Mouse (Mus musculus) embryonic fibroblast, embryonic 13.5 days (primary cell): ENCODE data around the gene Usp7.

ENCODE experiments used
- CTCF ChIP-seq: IDR thresholded peaks from 2 replicates; pipeline ENCODE4 v1.5.1; 2011; ENCODE audit warnings: mild to moderate bottlenecking, control low read depth, low read length, moderate library complexity, borderline replicate concordance; ENCODE audit not compliant: insufficient read depth
- POLR2A ChIP-seq: IDR thresholded peaks from 2 replicates; pipeline ENCODE4 v1.6.1; 2011; ENCODE audit warnings: low read depth, mild to moderate bottlenecking, control low read depth, low read length, moderate library complexity

DNA sequence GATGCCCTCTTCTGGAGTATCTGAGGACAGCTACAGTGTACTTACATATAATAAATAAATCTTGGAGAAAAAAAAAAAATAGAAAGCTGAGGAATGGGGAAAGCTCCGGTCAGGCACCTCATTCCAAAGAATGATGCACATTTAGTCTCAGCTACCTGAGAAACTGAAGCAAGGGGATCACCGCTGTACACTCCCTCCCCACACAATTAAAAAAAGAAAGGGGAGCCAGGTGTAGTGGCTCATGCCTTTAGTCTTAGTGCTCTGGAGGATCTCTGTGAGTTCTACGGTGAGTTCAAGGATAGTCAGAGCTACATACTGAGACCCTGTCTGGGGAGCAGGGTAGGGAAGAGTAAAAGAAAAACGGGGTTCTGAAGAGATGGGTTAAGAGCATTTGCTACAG is 22.6 kb downstream of the Usp7 start:
- TF ChIP-seq CTCF = no peak
- TF ChIP-seq POLR2A = no peak
